Mouse (Mus musculus): ENCODE data around the gene Slc25a5. TPM values are rescaled to one million over a fixed set of nuclear protein-coding genes. Genes with fewer than 3 reads are reported as not detected.

Gene Slc25a5
- total and polyA plus RNA-seq, 3 experiments = 591 to 1,177 (median 881) TPM

DNA sequence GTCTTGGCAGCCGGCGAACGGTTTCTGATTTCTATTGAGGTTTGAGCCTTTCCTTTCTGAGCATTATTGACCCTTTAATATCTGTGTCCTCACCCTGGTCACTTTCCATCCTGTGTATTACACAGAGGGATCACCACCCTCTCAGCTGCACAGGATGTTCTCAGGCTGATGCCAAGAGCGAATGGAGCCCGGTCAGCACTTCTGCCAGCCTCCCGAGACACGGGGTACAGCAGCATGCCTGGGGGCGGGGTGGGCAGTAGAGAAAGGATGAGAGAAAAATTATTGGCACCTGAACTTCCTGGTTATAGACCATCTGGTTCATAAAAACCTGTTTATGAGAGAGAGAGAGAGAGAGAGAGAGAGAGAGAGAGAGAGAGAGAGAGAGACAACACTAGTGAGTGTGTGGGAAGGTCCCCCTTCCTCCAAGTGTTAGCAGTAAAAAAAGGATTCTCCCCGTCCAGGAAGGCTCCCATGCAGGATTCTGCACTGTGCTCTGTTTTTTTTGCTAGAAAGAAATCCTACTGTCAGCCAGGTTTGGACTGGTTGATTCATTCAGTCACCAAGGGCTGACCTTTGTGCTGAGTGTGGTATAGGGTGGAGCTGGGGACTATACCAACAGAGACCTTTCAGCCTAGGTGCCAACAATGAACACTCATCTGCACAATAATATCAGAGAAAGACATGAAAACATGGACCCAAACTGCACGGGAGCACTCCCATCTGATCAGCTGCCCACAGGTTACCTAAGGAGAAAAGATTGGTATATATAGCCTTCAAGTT lies 28.7 kb downstream of the Slc25a5 start:
- H3K79me2 ChIP-seq (replicated peaks; ENCODE audit: control insufficient read depth, extremely low read depth, insufficient read depth, poor library complexity, severe bottlenecking) = no peaks in the 10 kb centered on the region
- H3K9me3 ChIP-seq (replicated peaks; ENCODE audit: low read length) = no peaks in the 10 kb centered on the region
- in situ Hi-C loops (cut with MboI; ENCODE audit: low pct_ligation_motif_present, low pct_unique_long_range_greater_than_20kb, low sequenced_read_pairs) (loop anchor here (10.0 kb wide), 1 partner anchor 81 kb away; the partner anchor contains the start of gene Nkrf), dilution Hi-C loops (cut with MboI; ENCODE audit: extremely low pct_ligation_motif_present, extremely low pct_unique_long_range_greater_than_20kb, low sequenced_read_pairs) (no loop called here)
- peaks cover 0 to 5% of the 10 kb centered on the region in 2 experiments for H3K36me3 ChIP-seq (replicated peaks in 1 of 2; ENCODE audit: control insufficient read depth in 1 of 2, insufficient read depth in 1 of 2, low read length in 1 of 2)
- H3K4me3 ChIP-seq (replicated peaks in 1 of 3; ENCODE audit: low read depth in 2 of 3, low read length in 2 of 3, poor library complexity in 1 of 3) = no peak overlapping the region
- TF ChIP-seq NELFE (IDR thresholded peaks at IDR 0.05; ENCODE audit: low read depth, low read length) (no peak), E2F4 (IDR thresholded peaks at IDR 0.05; ENCODE audit: insufficient replicate concordance, low read depth, low read length) (no peak), PAX5 (IDR thresholded peaks at IDR 0.05; ENCODE audit: low read length) (no peak), MYC (IDR thresholded peaks at IDR 0.05; ENCODE audit: low read depth, low read length) (no peak), USF2 (conservative IDR thresholded peaks at IDR 0.05; ENCODE audit: low read depth, low read length) (no peak), GABPA (IDR thresholded peaks at IDR 0.05; ENCODE audit: insufficient replicate concordance, low read depth, low read length) (no peak), ELF1 (IDR thresholded peaks at IDR 0.05; ENCODE audit: low read depth, low read length) (no peak), RAD21 (IDR thresholded peaks at IDR 0.05; ENCODE audit: low read depth, low read length) (no peak), POLR2AphosphoS2 (IDR thresholded peaks at IDR 0.05; ENCODE audit: low read depth, low read length) (no peak), SMC3 (IDR thresholded peaks at IDR 0.05; ENCODE audit: low read depth, low read length) (no peak), MAFK (IDR thresholded peaks at IDR 0.05; ENCODE audit: insufficient replicate concordance, low read length) (no peak), BHLHE40 (IDR thresholded peaks at IDR 0.05; ENCODE audit: low read depth, low read length) (no peak), MXI1 (IDR thresholded peaks at IDR 0.05; ENCODE audit: low read depth, low read length) (no peak), ZMIZ1 (IDR thresholded peaks at IDR 0.05; ENCODE audit: low read depth, low read length) (no peak), TBP (conservative IDR thresholded peaks at IDR 0.05; ENCODE audit: low read depth, low read length) (no peak), CHD2 (IDR thresholded peaks at IDR 0.05; ENCODE audit: low read length) (no peak)
- H3K9ac ChIP-seq (ENCODE audit: insufficient read depth, low read depth) = no peak overlapping the region
- no peak overlapping the region for H3K4me2 ChIP-seq (ENCODE audit: insufficient read depth, low read depth, poor library complexity, severe bottlenecking)
- no peaks in the 10 kb centered on the region for H3K27me3 ChIP-seq (replicated peaks)
- H3K4me1 ChIP-seq (ENCODE audit: control insufficient read depth in 1 of 2, insufficient read depth in 2 of 2) = peaks cover 4 to 16% of the 10 kb centered on the region in 2 experiments
- H3K27ac ChIP-seq (ENCODE audit: insufficient read depth, low read depth) = no peak overlapping the region
- no peak for DNase-seq (ENCODE audit: extremely low read depth)

DNA sequence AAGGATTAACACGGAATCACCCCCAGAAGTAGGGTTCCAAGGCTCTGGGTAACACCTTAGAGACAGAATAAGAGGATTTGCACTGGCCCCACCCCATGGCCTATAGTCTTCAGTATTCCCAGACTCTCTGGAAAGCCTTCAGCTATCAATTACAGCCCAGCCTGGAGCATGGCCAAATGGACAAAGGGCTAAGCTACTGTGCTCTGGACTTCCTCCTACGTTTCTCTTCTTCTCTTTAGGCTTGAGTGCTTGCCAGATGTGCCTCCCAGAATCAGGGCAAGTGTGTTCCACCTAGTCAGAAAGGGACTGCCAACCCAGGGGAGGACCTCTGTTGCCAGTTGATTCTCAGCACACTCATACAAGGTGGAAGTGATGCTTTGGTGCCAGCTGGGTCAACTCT lies 29.6 kb downstream of the Slc25a5 start:
- Histone ChIP-seq H3K9ac (ENCODE audit: insufficient read depth, low read depth) (no peak overlapping the region), H3K4me3 (replicated peaks in 1 of 3; ENCODE audit: low read depth in 2 of 3, low read length in 2 of 3, poor library complexity in 1 of 3) (no peak overlapping the region), H3K9me3 (replicated peaks; ENCODE audit: low read length) (no peaks in the 10 kb centered on the region), H3K27ac (ENCODE audit: insufficient read depth, low read depth) (no peak overlapping the region), H3K27me3 (replicated peaks) (no peaks in the 10 kb centered on the region), H3K4me1 (ENCODE audit: control insufficient read depth in 1 of 2, insufficient read depth in 2 of 2) (peaks cover 4 to 16% of the 10 kb centered on the region in 2 experiments), H3K36me3 (replicated peaks in 1 of 2; ENCODE audit: control insufficient read depth in 1 of 2, insufficient read depth in 1 of 2, low read length in 1 of 2) (peaks cover 0 to 8% of the 10 kb centered on the region in 2 experiments), H3K4me2 (ENCODE audit: insufficient read depth, low read depth, poor library complexity, severe bottlenecking) (no peak overlapping the region), H3K79me2 (replicated peaks; ENCODE audit: control insufficient read depth, extremely low read depth, insufficient read depth, poor library complexity, severe bottlenecking) (no peaks in the 10 kb centered on the region)
- in situ Hi-C loops (cut with MboI; ENCODE audit: low pct_ligation_motif_present, low pct_unique_long_range_greater_than_20kb, low sequenced_read_pairs) = loop anchor here (10.0 kb wide), 1 partner anchor 80 kb away; the partner anchor contains the start of gene Nkrf
- DNase-seq (ENCODE audit: extremely low read depth) = no peak
- TF ChIP-seq USF2 (conservative IDR thresholded peaks at IDR 0.05; ENCODE audit: low read depth, low read length) (no peak), NELFE (IDR thresholded peaks at IDR 0.05; ENCODE audit: low read depth, low read length) (no peak), KAT2A (IDR thresholded peaks at IDR 0.05; ENCODE audit: insufficient replicate concordance, low read length) (no peak), CHD1 (IDR thresholded peaks at IDR 0.05; ENCODE audit: low read depth, low read length) (no peak), ZMIZ1 (IDR thresholded peaks at IDR 0.05; ENCODE audit: low read depth, low read length) (no peak), NRF1 (IDR thresholded peaks at IDR 0.05; ENCODE audit: low read depth, low read length) (no peak)
- dilution Hi-C loops (cut with MboI; ENCODE audit: extremely low pct_ligation_motif_present, extremely low pct_unique_long_range_greater_than_20kb, low sequenced_read_pairs) = no loop called here

Measured in CH12.LX (cell line).